Mouse (Mus musculus): ENCODE measurements around the gene Sorbs1. TPM values are rescaled to one million over a fixed set of nuclear protein-coding genes. Genes with fewer than 3 reads are reported as not detected.

Sorbs1 gene
- polyA plus RNA-seq (2017; shearing (Covaris generic)) = 25.2 TPM

DNA sequence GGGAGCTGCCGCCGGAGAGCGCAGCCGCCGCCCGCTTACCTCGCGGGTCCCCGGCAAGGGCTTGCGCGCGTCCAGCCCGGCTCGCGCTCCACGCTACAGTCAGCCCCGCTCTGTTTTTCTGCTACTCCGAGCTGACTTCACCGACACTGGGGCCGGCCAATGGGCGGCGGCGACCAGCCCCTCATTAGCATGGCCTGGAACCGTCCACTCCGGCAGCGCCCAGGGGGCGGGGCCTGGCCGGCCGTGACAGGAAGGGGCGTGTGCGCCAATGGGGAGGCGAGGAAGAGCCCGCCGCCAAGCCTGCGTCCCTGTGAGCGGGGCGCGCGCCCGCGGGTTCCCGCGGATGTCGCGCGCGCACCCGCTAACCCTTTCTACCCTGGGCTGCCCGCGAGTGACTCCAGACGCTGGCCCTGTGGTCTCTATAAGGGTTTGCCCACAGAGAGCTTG, at the start of gene Sorbs1:
Gene Sorbs1, minus strand, starts transcription at position 148 of the 447 bp plus-strand sequence.

DNA sequence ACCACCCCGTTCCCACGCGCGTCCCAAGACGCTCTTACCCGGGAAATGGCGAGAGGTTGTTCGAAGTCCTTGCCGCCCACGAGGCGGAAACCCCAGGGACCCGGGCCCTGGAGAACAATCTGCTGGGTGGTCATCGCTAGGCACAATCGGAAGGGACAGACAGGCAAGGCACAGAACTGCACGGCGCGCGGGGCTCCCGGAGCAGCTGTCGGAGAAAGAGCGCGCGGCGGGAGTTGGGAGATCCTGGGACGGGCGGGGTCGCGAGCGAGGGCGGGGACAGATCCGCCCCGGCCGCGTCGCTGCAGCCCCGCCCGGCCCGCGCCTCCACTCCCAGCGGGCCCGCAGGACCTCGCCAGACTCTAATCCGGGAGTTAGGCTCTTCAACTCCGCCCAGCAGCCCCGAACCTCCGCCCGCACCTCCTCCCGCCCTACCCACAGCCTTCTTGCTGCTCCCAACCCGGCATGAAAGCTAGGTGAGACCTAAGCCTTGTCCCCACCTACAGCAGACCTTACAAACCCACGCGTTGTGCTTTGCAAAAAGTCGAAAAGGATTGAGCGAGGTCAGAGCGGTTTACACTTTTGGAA, 242.2 kb downstream of the Sorbs1 start, which contains the start of gene Pdlim1:
Gene Pdlim1, minus strand, starts transcription at position 535 of the 585 bp plus-strand sequence.

Other genes starting within 250 kb of the Sorbs1 start
- gene Pdlim1, start 241.9 kb downstream of the Sorbs1 start, polyA plus RNA-seq (2017; shearing (Covaris generic)) = 256 TPM
- 80.6 TPM for gene Aldh18a1, start 74.7 kb upstream of the Sorbs1 start, polyA plus RNA-seq (2017; shearing (Covaris generic))
- gene Tctn3, start 98.5 kb upstream of the Sorbs1 start, polyA plus RNA-seq (2017; shearing (Covaris generic)) = 8.9 TPM
- gene Entpd1, start 98.6 kb upstream of the Sorbs1 start, polyA plus RNA-seq (2017; shearing (Covaris generic)) = 41.9 TPM
- 2.6 TPM for gene Cc2d2b, start 235.0 kb upstream of the Sorbs1 start, polyA plus RNA-seq (2017; shearing (Covaris generic))

All from CD4-positive, CD25-positive, alpha-beta regulatory T cell (primary cell).